Mouse (Mus musculus): ENCODE measurements around the gene Acad12. TPM values are rescaled to one million over a fixed set of nuclear protein-coding genes. Genes with fewer than 3 reads are reported as not detected.

Acad12 gene
- total and polyA plus RNA-seq, 2 experiments: 9.6 to 10.1 TPM

DNA sequence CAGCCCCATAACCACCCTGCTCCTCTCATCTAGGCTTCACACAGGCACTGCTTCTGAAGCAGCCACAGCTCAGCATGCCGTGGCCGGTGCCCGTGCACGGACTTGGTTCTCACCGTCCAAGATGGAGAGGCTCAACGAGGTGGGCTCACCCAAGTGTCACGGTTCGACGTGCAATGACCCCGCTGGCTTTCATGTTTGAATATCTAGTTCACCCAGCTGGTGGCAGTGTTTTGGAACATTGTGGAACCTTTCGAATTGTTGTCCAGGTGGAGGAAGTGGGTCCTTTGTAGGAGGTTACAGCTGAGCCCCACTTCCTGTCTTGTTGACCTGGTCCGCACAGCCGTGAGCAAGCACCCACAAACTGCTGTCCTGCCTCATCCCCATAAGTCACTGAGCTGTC, 44.6 kb downstream of the Acad12 start:
- no peak for DNase-seq (ENCODE audit: extremely low read depth, low read depth, low spot score)

DNA sequence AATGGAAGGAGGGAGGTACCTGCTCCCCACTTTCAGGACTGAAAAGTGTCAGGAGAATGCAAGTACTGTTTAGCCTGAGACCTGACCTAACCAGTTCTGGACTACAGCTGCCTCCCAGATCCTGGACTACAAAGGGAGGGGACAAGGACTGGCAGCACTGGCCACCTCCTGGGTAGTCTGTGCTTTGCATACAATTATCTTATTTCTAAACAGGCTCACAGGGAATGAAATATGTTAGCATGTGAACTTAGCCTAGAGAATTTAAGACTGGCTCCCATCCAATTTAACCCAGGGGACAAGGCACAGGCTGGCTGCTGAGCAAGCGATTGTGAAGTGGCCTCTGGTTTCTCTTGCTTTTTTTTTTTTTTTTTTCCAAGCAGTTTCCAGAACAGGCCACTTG, 48.0 kb downstream of the Acad12 start:
- 27% methylated on average over 1 of the region's 1 CpGs for WGBS
- H3K4me1 ChIP-seq (ENCODE audit: control insufficient read depth, insufficient read depth, low read length): peaks cover 16% of the 10 kb centered on the region
- no peak overlapping the region for H3K27ac ChIP-seq (replicated peaks; ENCODE audit: insufficient read depth, low read depth, low read length)
- no peaks in the 10 kb centered on the region for H3K79me2 ChIP-seq (ENCODE audit: control insufficient read depth, insufficient read depth, low read length)
- no peak overlapping the region for H3K4me3 ChIP-seq (ENCODE audit: insufficient read depth, low read depth, low read length)
- H3K36me3 ChIP-seq (ENCODE audit: control insufficient read depth, insufficient read depth, low read length): peaks cover 78% of the 10 kb centered on the region
- H3K27me3 ChIP-seq (ENCODE audit: control insufficient read depth, insufficient read depth, low read length): no peaks in the 10 kb centered on the region
- no peak for DNase-seq (ENCODE audit: extremely low read depth, low read depth, low spot score)
- H3K9ac ChIP-seq (ENCODE audit: low read depth, low read length): no peak overlapping the region
- TF ChIP-seq POLR2A (IDR thresholded peaks at IDR 0.05; ENCODE audit: extremely low read depth, insufficient read depth, low read length) (no peak), CTCF (IDR thresholded peaks at IDR 0.05; ENCODE audit: low read depth, low read length) (no peak)

More for the DNA sequence above, 44.6 kb downstream of the Acad12 start:
- H3K4me1 ChIP-seq (ENCODE audit: control insufficient read depth, insufficient read depth, low read length): no peaks in the 10 kb centered on the region
- no peak overlapping the region for H3K9ac ChIP-seq (ENCODE audit: low read depth, low read length)
- H3K79me2 ChIP-seq (ENCODE audit: control insufficient read depth, insufficient read depth, low read length): no peaks in the 10 kb centered on the region; the same call in 1 of the 2 replicates
- peaks cover 87% of the 10 kb centered on the region for H3K36me3 ChIP-seq (ENCODE audit: control insufficient read depth, insufficient read depth, low read length)
- H3K27ac ChIP-seq (replicated peaks; ENCODE audit: insufficient read depth, low read depth, low read length): no peak overlapping the region
- TF ChIP-seq POLR2A (IDR thresholded peaks at IDR 0.05; ENCODE audit: extremely low read depth, insufficient read depth, low read length) (no peak), CTCF (IDR thresholded peaks at IDR 0.05; ENCODE audit: low read depth, low read length) (no peak)
- WGBS: 88% methylated on average over 13 of the region's 13 CpGs
- H3K27me3 ChIP-seq (ENCODE audit: control insufficient read depth, insufficient read depth, low read length): no peaks in the 10 kb centered on the region
- H3K4me3 ChIP-seq (ENCODE audit: insufficient read depth, low read depth, low read length): no peak overlapping the region

DNA sequence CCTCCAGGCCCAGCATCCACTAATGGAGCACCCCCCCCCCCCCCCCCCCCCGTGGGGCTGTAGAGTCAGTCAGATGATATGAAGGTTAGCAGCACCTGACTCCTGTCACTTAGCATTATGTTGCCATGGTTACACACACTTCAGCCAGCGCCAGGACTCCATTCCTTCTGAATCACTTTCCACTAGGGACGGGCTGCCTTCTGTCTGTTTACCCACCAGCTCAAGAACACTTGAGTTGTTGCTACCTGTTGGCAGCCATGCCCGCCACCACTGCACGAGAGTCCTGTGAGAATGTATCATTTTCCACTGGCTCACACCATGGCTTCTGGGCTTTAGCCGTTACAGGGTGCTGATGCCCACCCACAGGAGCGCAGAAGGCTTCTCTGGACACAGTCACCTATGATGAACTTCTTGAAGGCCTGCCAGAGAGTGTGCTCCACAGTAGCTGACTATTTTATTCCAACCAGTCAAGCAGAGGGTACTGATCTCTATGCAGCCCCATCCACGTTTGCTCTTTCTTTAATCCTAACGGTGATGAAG, 48.8 kb downstream of the Acad12 start:
- TF ChIP-seq POLR2A (IDR thresholded peaks at IDR 0.05; ENCODE audit: extremely low read depth, insufficient read depth, low read length) (no peak), CTCF (IDR thresholded peaks at IDR 0.05; ENCODE audit: low read depth, low read length) (no peak)
- WGBS: 84% methylated on average over 9 of the region's 9 CpGs
- no peaks in the 10 kb centered on the region for H3K79me2 ChIP-seq (ENCODE audit: control insufficient read depth, insufficient read depth, low read length)
- peaks cover 22% of the 10 kb centered on the region for H3K4me1 ChIP-seq (ENCODE audit: control insufficient read depth, insufficient read depth, low read length)
- H3K9ac ChIP-seq (ENCODE audit: low read depth, low read length): no peak overlapping the region
- no peak overlapping the region for H3K4me3 ChIP-seq (ENCODE audit: insufficient read depth, low read depth, low read length)
- H3K36me3 ChIP-seq (ENCODE audit: control insufficient read depth, insufficient read depth, low read length): peaks cover 69% of the 10 kb centered on the region
- no peak for DNase-seq (ENCODE audit: extremely low read depth, low read depth, low spot score)
- no peak overlapping the region for H3K27ac ChIP-seq (replicated peaks; ENCODE audit: insufficient read depth, low read depth, low read length)
- no peaks in the 10 kb centered on the region for H3K27me3 ChIP-seq (ENCODE audit: control insufficient read depth, insufficient read depth, low read length)

DNA sequence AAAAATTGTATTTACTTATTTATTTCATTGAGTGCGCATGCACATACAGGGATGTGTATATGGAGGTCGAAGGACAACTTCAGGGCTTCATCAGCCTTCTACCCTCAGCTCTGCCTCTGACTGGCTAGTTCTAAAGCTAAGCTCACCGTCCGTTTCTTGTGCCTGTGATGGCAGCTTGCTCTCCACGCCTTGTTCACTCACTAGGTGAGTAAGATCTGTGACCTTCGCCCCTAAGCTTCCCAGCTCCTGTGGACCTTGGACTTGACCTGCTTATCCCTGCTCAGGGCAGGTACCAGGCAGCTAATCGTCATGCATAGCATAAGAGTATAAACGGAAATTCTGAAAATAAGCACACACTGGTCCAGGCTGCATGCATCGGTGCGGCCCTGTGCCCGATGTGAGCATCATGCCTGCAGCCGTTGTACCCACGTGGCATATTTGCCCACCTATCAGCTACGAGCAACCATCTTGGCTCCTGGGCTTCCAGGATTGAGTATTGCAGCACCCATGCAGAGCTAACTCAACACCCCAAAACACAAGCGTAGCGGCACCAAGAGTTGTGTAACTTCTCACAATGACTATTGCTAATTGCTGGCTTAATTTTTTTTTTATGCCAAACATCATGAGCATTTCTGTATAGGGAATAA, 52.6 kb downstream of the Acad12 start:
- H3K9ac ChIP-seq (ENCODE audit: low read depth, low read length): no peak overlapping the region
- DNase-seq (ENCODE audit: extremely low read depth, low read depth, low spot score): peak; percentile 95
- H3K36me3 ChIP-seq (ENCODE audit: control insufficient read depth, insufficient read depth, low read length): peaks cover 38% of the 10 kb centered on the region
- no peak overlapping the region for H3K4me3 ChIP-seq (ENCODE audit: insufficient read depth, low read depth, low read length)
- TF ChIP-seq POLR2A (IDR thresholded peaks at IDR 0.05; ENCODE audit: extremely low read depth, insufficient read depth, low read length): no peak
- TF ChIP-seq CTCF (IDR thresholded peaks at IDR 0.05; ENCODE audit: low read depth, low read length): no peak
- peaks cover 25% of the 10 kb centered on the region for H3K4me1 ChIP-seq (ENCODE audit: control insufficient read depth, insufficient read depth, low read length)
- WGBS: 33% methylated on average over 16 of the region's 16 CpGs
- no peaks in the 10 kb centered on the region for H3K27me3 ChIP-seq (ENCODE audit: control insufficient read depth, insufficient read depth, low read length)
- no peaks in the 10 kb centered on the region for H3K79me2 ChIP-seq (ENCODE audit: control insufficient read depth, insufficient read depth, low read length)
- peak overlapping the region; percentile 53 for H3K27ac ChIP-seq (replicated peaks; ENCODE audit: insufficient read depth, low read depth, low read length)

DNA sequence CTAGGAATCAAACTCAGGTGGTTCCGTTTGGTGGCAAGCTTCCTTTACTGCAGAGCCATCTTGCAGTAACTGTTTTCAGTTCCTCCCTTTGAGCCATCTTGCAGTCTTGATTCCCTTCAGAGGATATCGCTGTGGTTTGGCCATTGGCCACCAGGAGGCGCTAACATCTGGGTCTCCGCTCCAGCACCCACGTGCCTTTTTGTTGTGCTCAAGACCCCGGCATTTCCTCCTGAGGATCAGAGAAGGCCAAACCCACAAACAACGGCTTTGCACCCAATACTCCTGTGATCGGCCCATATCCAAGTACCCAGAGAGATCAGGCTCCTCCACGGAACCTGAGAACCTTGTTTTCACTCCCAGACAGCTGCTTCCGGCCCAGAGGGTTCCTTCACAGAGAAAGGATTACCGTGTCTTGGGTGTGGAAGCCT, 54.3 kb downstream of the Acad12 start:
- Histone ChIP-seq H3K4me3 (ENCODE audit: insufficient read depth, low read depth, low read length) (no peak overlapping the region), H3K36me3 (ENCODE audit: control insufficient read depth, insufficient read depth, low read length) (peaks cover 22% of the 10 kb centered on the region), H3K27ac (replicated peaks; ENCODE audit: insufficient read depth, low read depth, low read length) (peak overlapping the region; percentile 2; the same call in 1 of the 2 replicates), H3K4me1 (ENCODE audit: control insufficient read depth, insufficient read depth, low read length) (peaks cover 25% of the 10 kb centered on the region), H3K79me2 (ENCODE audit: control insufficient read depth, insufficient read depth, low read length) (no peaks in the 10 kb centered on the region), H3K27me3 (ENCODE audit: control insufficient read depth, insufficient read depth, low read length) (no peaks in the 10 kb centered on the region), H3K9ac (ENCODE audit: low read depth, low read length) (peak overlapping the region; percentile 11; the same call in 1 of the 2 replicates)
- TF ChIP-seq CTCF (IDR thresholded peaks at IDR 0.05; ENCODE audit: low read depth, low read length) (peak; percentile 93), POLR2A (IDR thresholded peaks at IDR 0.05; ENCODE audit: extremely low read depth, insufficient read depth, low read length) (no peak)
- DNase-seq (ENCODE audit: extremely low read depth, low read depth, low spot score): peak; percentile 61
- WGBS: 12% methylated on average over 11 of the region's 11 CpGs

DNA sequence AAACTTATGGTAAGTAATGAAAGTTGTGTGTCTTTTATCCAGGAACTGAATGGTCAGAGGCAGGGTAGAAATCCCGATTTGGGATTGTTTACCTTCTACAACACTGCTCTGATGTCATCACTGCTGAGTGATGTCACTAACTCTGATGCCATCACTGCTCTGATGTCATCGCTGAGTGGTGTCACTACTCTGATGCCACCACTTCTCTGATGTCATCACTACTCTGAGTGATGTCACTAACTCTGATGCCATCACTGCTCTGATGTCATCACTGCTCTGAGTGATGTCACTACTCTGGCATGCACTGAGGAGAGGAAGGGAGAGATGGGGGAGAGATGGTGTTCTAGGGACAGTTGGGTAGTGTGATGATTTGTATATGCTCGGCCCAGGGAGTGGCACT, 56.3 kb downstream of the Acad12 start:
- no peak for TF ChIP-seq POLR2A (IDR thresholded peaks at IDR 0.05; ENCODE audit: extremely low read depth, insufficient read depth, low read length)
- no peak for TF ChIP-seq CTCF (IDR thresholded peaks at IDR 0.05; ENCODE audit: low read depth, low read length)
- 75% methylated on average over 3 of the region's 3 CpGs for WGBS

More for the DNA sequence above, 56.3 kb downstream of the Acad12 start:
- Histone ChIP-seq H3K36me3 (ENCODE audit: control insufficient read depth, insufficient read depth, low read length) (peaks cover 4% of the 10 kb centered on the region), H3K79me2 (ENCODE audit: control insufficient read depth, insufficient read depth, low read length) (no peaks in the 10 kb centered on the region), H3K4me1 (ENCODE audit: control insufficient read depth, insufficient read depth, low read length) (peaks cover 20% of the 10 kb centered on the region), H3K27me3 (ENCODE audit: control insufficient read depth, insufficient read depth, low read length) (no peaks in the 10 kb centered on the region), H3K27ac (replicated peaks; ENCODE audit: insufficient read depth, low read depth, low read length) (no peak overlapping the region), H3K9ac (ENCODE audit: low read depth, low read length) (no peak overlapping the region), H3K4me3 (ENCODE audit: insufficient read depth, low read depth, low read length) (no peak overlapping the region)
- DNase-seq (ENCODE audit: extremely low read depth, low read depth, low spot score): no peak
